In the genomic region with DNA sequence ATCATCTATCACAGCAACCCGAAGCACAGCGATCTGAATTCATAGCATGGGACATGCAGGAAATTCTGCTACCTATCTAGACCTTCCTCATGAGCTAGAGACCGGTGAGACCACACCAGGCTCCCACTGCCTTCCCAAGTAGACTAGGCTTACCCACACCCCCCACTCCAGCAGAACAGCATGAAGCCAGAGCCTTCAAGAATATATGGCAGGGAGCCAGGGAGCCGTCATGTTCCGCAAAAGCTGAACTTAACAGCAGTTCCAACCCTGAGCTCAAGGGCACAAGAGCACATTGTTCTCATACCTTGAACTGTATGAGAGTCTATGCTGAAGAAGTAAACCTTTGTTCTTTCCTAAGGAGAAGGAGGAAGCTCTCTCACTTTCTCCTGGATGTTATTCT, we compare ENCODE assay signal across 9 mouse cellular contexts. TPM values are rescaled to one million over a fixed set of nuclear protein-coding genes. Genes with fewer than 3 reads are reported as not detected.
A peak's percentile ranks its signal among the peaks of the same experiment; 100 is the strongest.
DNase-seq lines count a peak whose midpoint lies in the region; ATAC-seq and TF ChIP-seq lines count a peak whose summit lies in the region.
"Had no signal": no experiment of that assay in that cellular context is flagged by ENCODE, and none has a peak within 500 bp of the region (broad histone marks: within the 10 kb centered on the region; RNA-seq: fewer than 3 reads in every experiment).

No protein-coding gene starts in this region.

- no peaks in the 10 kb centered on the region for H3K4me1 ChIP-seq in kidney, embryonic 16.5 days (ENCODE audit: insufficient read depth, low read length)
- no peaks in the 10 kb centered on the region for H3K4me1 ChIP-seq in kidney, adult 2 months (ENCODE audit: control insufficient read depth, insufficient read depth, low read length)
- peaks cover 3% of the 10 kb centered on the region for H3K4me1 ChIP-seq in cerebellum, adult 2 months (ENCODE audit: control insufficient read depth, insufficient read depth, low read length)
- no peaks in the 10 kb centered on the region for H3K4me1 ChIP-seq in embryonic facial prominence, embryonic 14.5 days (ENCODE audit: control insufficient read depth, insufficient read depth, low read length)
- H3K4me1 ChIP-seq: midbrain, embryonic 15.5 days had no signal

- ATAC-seq in kidney, embryonic 16.5 days (ENCODE audit: low FRiP score, low TSS enrichment) = 0 out of 2 replicates have a peak, but pooled peaks have one; percentile 27
- peak; percentile 26; the same call in 1 of the 2 replicates for ATAC-seq in embryonic facial prominence, embryonic 14.5 days (ENCODE audit: low read depth)
- ATAC-seq: midbrain, embryonic 15.5 days had no signal

- DNase-seq in kidney, adult 2 months = no peak
- peak in 1 of 2 experiments; percentile 32 for DNase-seq in cerebellum, adult 2 months
- DNase-seq in embryonic facial prominence, embryonic 14.5 days (ENCODE audit: low spot score) = peak; percentile 76
- peak; percentile 71 for DNase-seq in lung, postnatal 14 days
- DNase-seq in gastrocnemius, adult 2 months = no peak
- DNase-seq in spleen, adult 12 weeks (ENCODE audit: low spot score) = no peak

- no peak overlapping the region for H3K4me2 ChIP-seq in kidney, embryonic 16.5 days (replicated peaks; ENCODE audit: low read depth, low read length)
- no peak overlapping the region for H3K4me2 ChIP-seq in embryonic facial prominence, embryonic 14.5 days (ENCODE audit: low read depth, low read length)
- H3K4me2 ChIP-seq: embryonic facial prominence, embryonic 13.5 days; midbrain, embryonic 15.5 days had no signal

- no peak overlapping the region for H3K9ac ChIP-seq in kidney, embryonic 16.5 days (replicated peaks; ENCODE audit: low read length)
- H3K9ac ChIP-seq in embryonic facial prominence, embryonic 14.5 days (ENCODE audit: low read depth, low read length) = no peak overlapping the region
- H3K9ac ChIP-seq: embryonic facial prominence, embryonic 13.5 days; midbrain, embryonic 15.5 days had no signal

- intact Hi-C loops in gastrocnemius, adult 2 months (cut with DNase I) = no loop called here

- TF ChIP-seq CTCF in kidney, adult 2 months (conservative IDR thresholded peaks at IDR 0.05; ENCODE audit: insufficient read depth, insufficient read length, low read depth, low read length) = no peak
- TF ChIP-seq CTCF in cerebellum, adult 2 months (IDR thresholded peaks at IDR 0.05; ENCODE audit: borderline replicate concordance, insufficient read depth, low read depth, low read length) = no peak
- no peak for TF ChIP-seq CTCF in gastrocnemius, adult 2 months (IDR thresholded peaks at IDR 0.05)

- H3K9me3 ChIP-seq in kidney, embryonic 16.5 days (ENCODE audit: low read length) = peaks cover 4% of the 10 kb centered on the region; the same call in 1 of the 2 replicates
- H3K9me3 ChIP-seq in embryonic facial prominence, embryonic 14.5 days (ENCODE audit: control insufficient read depth, low read length) = no peaks in the 10 kb centered on the region
- H3K9me3 ChIP-seq: embryonic facial prominence, embryonic 13.5 days; midbrain, embryonic 15.5 days had no signal

- H3K36me3 ChIP-seq in kidney, embryonic 16.5 days (ENCODE audit: insufficient read depth, low read length) = no peaks in the 10 kb centered on the region
- H3K36me3 ChIP-seq in kidney, adult 2 months (ENCODE audit: control insufficient read depth, insufficient read depth, low read length) = no peaks in the 10 kb centered on the region
- no peaks in the 10 kb centered on the region for H3K36me3 ChIP-seq in embryonic facial prominence, embryonic 14.5 days (ENCODE audit: control insufficient read depth, insufficient read depth, low read length)
- H3K36me3 ChIP-seq: embryonic facial prominence, embryonic 13.5 days; midbrain, embryonic 15.5 days had no signal

- H3K4me3 ChIP-seq in kidney, embryonic 16.5 days (ENCODE audit: low read length) = no peak overlapping the region
- H3K4me3 ChIP-seq in kidney, adult 2 months (ENCODE audit: insufficient read depth, low read depth, low read length) = no peak overlapping the region
- peak overlapping the region; percentile 70 for H3K4me3 ChIP-seq in cerebellum, adult 2 months (replicated peaks; ENCODE audit: insufficient read depth, low read depth, low read length)
- no peak overlapping the region for H3K4me3 ChIP-seq in embryonic facial prominence, embryonic 14.5 days (ENCODE audit: low read depth, low read length)
- no peak overlapping the region for H3K4me3 ChIP-seq in gastrocnemius, adult 2 months
- H3K4me3 ChIP-seq: embryonic facial prominence, embryonic 13.5 days; midbrain, embryonic 15.5 days had no signal

- H3K27ac ChIP-seq in kidney, embryonic 16.5 days (ENCODE audit: low read length) = no peak overlapping the region
- no peak overlapping the region for H3K27ac ChIP-seq in kidney, adult 2 months (ENCODE audit: insufficient read depth, low read depth, low read length)
- H3K27ac ChIP-seq in cerebellum, adult 2 months (ENCODE audit: insufficient read depth, low read length) = no peak overlapping the region
- H3K27ac ChIP-seq in embryonic facial prominence, embryonic 14.5 days (replicated peaks; ENCODE audit: low read depth, low read length) = no peak overlapping the region
- H3K27ac ChIP-seq in gastrocnemius, adult 2 months = no peak overlapping the region
- H3K27ac ChIP-seq: embryonic facial prominence, embryonic 13.5 days; midbrain, embryonic 15.5 days had no signal

- WGBS in kidney, embryonic 16.5 days = 66% methylated on average over 5 of the region's 5 CpGs
- 54% methylated on average over 5 of the region's 5 CpGs for WGBS in kidney, adult 2 months
- WGBS in cerebellum, adult 2 months = 9% methylated on average over 5 of the region's 5 CpGs
- WGBS in embryonic facial prominence, embryonic 14.5 days = 52% methylated on average over 5 of the region's 5 CpGs

- TF ChIP-seq POLR2A in kidney, adult 2 months (IDR thresholded peaks at IDR 0.05; ENCODE audit: low read depth, low read length) = no peak
- no peak for TF ChIP-seq POLR2A in cerebellum, adult 2 months (IDR thresholded peaks at IDR 0.05; ENCODE audit: borderline replicate concordance, insufficient read depth, low read length)

- no peaks in the 10 kb centered on the region for H3K27me3 ChIP-seq in kidney, embryonic 16.5 days (ENCODE audit: insufficient read depth, low read length)
- H3K27me3 ChIP-seq in kidney, adult 2 months (replicated peaks; ENCODE audit: control insufficient read depth, insufficient read depth, low read length) = no peaks in the 10 kb centered on the region
- H3K27me3 ChIP-seq in cerebellum, adult 2 months (ENCODE audit: control insufficient read depth, insufficient read depth, low read length) = no peaks in the 10 kb centered on the region
- no peaks in the 10 kb centered on the region for H3K27me3 ChIP-seq in embryonic facial prominence, embryonic 14.5 days (replicated peaks; ENCODE audit: control insufficient read depth, insufficient read depth, low read length)
- H3K27me3 ChIP-seq: embryonic facial prominence, embryonic 13.5 days; midbrain, embryonic 15.5 days had no signal

RNA-seq across cellular contexts. Expression of gene 2010300C02Rik, which starts 32.4 kb away (rescaled TPM):
- 2.4 and 2.6 TPM in 2 replicates for polyA plus RNA-seq in kidney, embryonic 16.5 days (2015; fragmentation: Nextera tagmentation; extraction: Ambion mirVana)
- 0.86 and 1.2 TPM in 2 replicates for polyA plus RNA-seq in kidney, adult 2 months (2012; rRNA removed)
- 21.7 and 24.0 TPM in 2 replicates for polyA plus RNA-seq in cerebellum, adult 2 months (2012; rRNA removed)
- polyA plus RNA-seq in embryonic facial prominence, embryonic 14.5 days (2014; fragmentation: Nextera tagmentation; extraction: Ambion mirVana) = 4.6 and 6.5 TPM in 2 replicates
- total RNA-seq in gastrocnemius, adult 2 months (2021) = under 1 TPM; 0.22 to 0.31 TPM

Comparison
In these comparisons a context has a peak if more than half of its experiments do, and no peak if none do; other contexts are left out.
1. DNase-seq: peak in embryonic facial prominence, embryonic 14.5 days (single experiment) and lung, postnatal 14 days (single experiment); none in kidney, adult 2 months (single experiment), gastrocnemius, adult 2 months (single experiment) and spleen, adult 12 weeks (single experiment).